Mouse (Mus musculus) CH12.LX (cell line): ENCODE data around the gene Lypd6. TPM values are rescaled to one million over a fixed set of nuclear protein-coding genes. Genes with fewer than 3 reads are reported as not detected.

Source experiments
- DNase-seq: peaks from one replicate; pipeline ENCODE4 v3.0.0-alpha.2; 2013; ENCODE audit errors: extremely low read depth
- H3K27ac ChIP-seq: 2 replicates; pipeline ENCODE4 v1.5.1; 2012; ENCODE audit warnings: low read depth, mild to moderate bottlenecking, control low read depth, moderate library complexity; ENCODE audit not compliant: insufficient read depth
- H3K27me3 ChIP-seq: replicated peaks from 2 replicates; pipeline ENCODE3; 2012; ENCODE audit warnings: inconsistent platforms
- H3K36me3 ChIP-seq, 2 experiments: replicated peaks in 1 of 2; 2 replicates each; pipeline versions ENCODE3 to v1.6.1; 2012; ENCODE audit warnings: inconsistent platforms in 1 of 2, low read length in 1 of 2, mild to moderate bottlenecking in 1 of 2, mixed read lengths in 1 of 2, moderate library complexity in 1 of 2; ENCODE audit not compliant: control insufficient read depth in 1 of 2, insufficient read depth in 1 of 2
- H3K4me1 ChIP-seq, 2 experiments: 2 replicates each; pipeline ENCODE4 v1.6.1; 2012; ENCODE audit warnings: inconsistent platforms in 1 of 2, moderate library complexity in 1 of 2; ENCODE audit not compliant: insufficient read depth in 2 of 2, control insufficient read depth in 1 of 2
- H3K4me2 ChIP-seq: 2 replicates; pipeline ENCODE4 v1.6.1; 2012; ENCODE audit warnings: low read depth, mild to moderate bottlenecking, control low read depth; ENCODE audit not compliant: poor library complexity, insufficient read depth, severe bottlenecking
- H3K4me3 ChIP-seq, 3 experiments: fragments of 150-350 bp in 1 of 3; sonication (generic) in 1 of 3; replicated peaks in 1 of 3; 2 replicates each; pipeline versions ENCODE3 to v1.5.1; 2011 to 2012; ENCODE audit warnings: low read depth in 2 of 3, low read length in 2 of 3, mild to moderate bottlenecking in 2 of 3, moderate library complexity in 2 of 3, control low read depth in 1 of 3, improper control_type of control experiment in 1 of 3, inconsistent platforms in 1 of 3, mixed read lengths in 1 of 3; ENCODE audit not compliant: poor library complexity in 1 of 3
- H3K79me2 ChIP-seq: replicated peaks from 2 replicates; pipeline ENCODE4 v1.6.1; 2012; ENCODE audit warnings: mild to moderate bottlenecking, moderate library complexity; ENCODE audit not compliant: control insufficient read depth, poor library complexity, insufficient read depth, severe bottlenecking; ENCODE audit errors: extremely low read depth
- H3K9ac ChIP-seq: 2 replicates; pipeline ENCODE4 v1.6.1; 2012; ENCODE audit warnings: low read depth, mild to moderate bottlenecking, control low read depth, moderate library complexity; ENCODE audit not compliant: insufficient read depth
- H3K9me3 ChIP-seq: replicated peaks from 2 replicates; pipeline ENCODE3; 2012; ENCODE audit warnings: low read length, inconsistent platforms, mixed read lengths
- BHLHE40 ChIP-seq: IDR thresholded peaks from 2 replicates; pipeline ENCODE4 v1.6.1; 2011; ENCODE audit warnings: mild to moderate bottlenecking, low read depth, low read length, improper control_type of control experiment
- CHD1 ChIP-seq: IDR thresholded peaks from 2 replicates; pipeline ENCODE4 v1.6.1; 2012; ENCODE audit warnings: low read depth, low read length, improper control_type of control experiment, inconsistent platforms
- CTCF ChIP-seq, 2 experiments: IDR thresholded peaks in 1 of 2; conservative IDR thresholded peaks in 1 of 2; 2 replicates each; pipeline ENCODE4 v1.5.1; 2011 to 2012; ENCODE audit warnings: low read depth in 2 of 2, low read length in 2 of 2, improper control_type of control experiment in 1 of 2, inconsistent platforms in 1 of 2, mild to moderate bottlenecking in 1 of 2, moderate library complexity in 1 of 2
- EP300 ChIP-seq: IDR thresholded peaks from 2 replicates; pipeline ENCODE4 v1.6.1; 2011; ENCODE audit warnings: low read length, improper control_type of control experiment
- HCFC1 ChIP-seq: IDR thresholded peaks from 2 replicates; pipeline ENCODE4 v1.6.1; 2012; ENCODE audit warnings: low read depth, mild to moderate bottlenecking, inconsistent platforms, low read length, improper control_type of control experiment
- KAT2A ChIP-seq: IDR thresholded peaks from 2 replicates; pipeline ENCODE4 v1.6.1; 2012; ENCODE audit warnings: low read length, improper control_type of control experiment, inconsistent platforms; ENCODE audit not compliant: insufficient replicate concordance
- MYC ChIP-seq: IDR thresholded peaks from 2 replicates; pipeline ENCODE4 v1.6.1; 2011; ENCODE audit warnings: low read depth, mild to moderate bottlenecking, improper control_type of control experiment, low read length
- PAX5 ChIP-seq: IDR thresholded peaks from 2 replicates; pipeline ENCODE4 v1.6.1; 2012; ENCODE audit warnings: low read length, inconsistent platforms, mixed read lengths
- RCOR1 ChIP-seq: conservative IDR thresholded peaks from 2 replicates; pipeline ENCODE4 v1.6.1; 2012; ENCODE audit warnings: low read depth, mild to moderate bottlenecking, inconsistent platforms, low read length, improper control_type of control experiment
- SMC3 ChIP-seq: IDR thresholded peaks from 2 replicates; pipeline ENCODE4 v1.6.1; 2011; ENCODE audit warnings: low read depth, low read length, improper control_type of control experiment
- TBP ChIP-seq: conservative IDR thresholded peaks from 2 replicates; pipeline ENCODE4 v1.6.1; 2011; ENCODE audit warnings: low read depth, low read length, improper control_type of control experiment
- USF1 ChIP-seq: IDR thresholded peaks from 2 replicates; pipeline ENCODE4 v1.6.1; 2014; ENCODE audit warnings: low read depth, mild to moderate bottlenecking, inconsistent platforms, low read length, improper control_type of control experiment
- USF2 ChIP-seq: conservative IDR thresholded peaks from 2 replicates; pipeline ENCODE4 v1.6.1; 2011; ENCODE audit warnings: low read depth, low read length, improper control_type of control experiment
- ZNF384 ChIP-seq: IDR thresholded peaks from 2 replicates; pipeline ENCODE4 v1.6.1; 2012; ENCODE audit warnings: low read depth, low read length, improper control_type of control experiment, inconsistent platforms
- dilution Hi-C: fragments of 300-500 bp; cut with MboI; formaldehyde crosslinking; loops from 2 replicates; pipeline ENCODE4 v1.14.3; 2020; ENCODE audit warnings: low sequenced_read_pairs; ENCODE audit not compliant: extremely low pct_unique_long_range_greater_than_20kb, extremely low pct_ligation_motif_present
- in situ Hi-C: fragments of 300-500 bp; cut with MboI; formaldehyde crosslinking; loops from 3 replicates; pipeline ENCODE4 v1.14.3; 2019; ENCODE audit warnings: low sequenced_read_pairs, low pct_ligation_motif_present, low pct_unique_long_range_greater_than_20kb, mixed read lengths
- polyA plus RNA-seq: library from polyadenylated mRNA; unstranded; fragments of >175 nt; gene quantifications from 2 replicates; pipeline ENCODE4 v1.2.1, GENCODE M21; 2012; ENCODE audit warnings: low read depth; ENCODE audit not compliant: insufficient read length
- total RNA-seq, 2 experiments: library from RNA; depleted of rRNA; stranded (reverse); fragments of 300-350 nt in 1 of 2; fragments of >200 nt in 1 of 2; gene quantifications; 2 replicates each; pipeline ENCODE4 v1.2.3; 2012 to 2014

Lypd6 gene
- total and polyA plus RNA-seq, 3 experiments, result not detected

DNA sequence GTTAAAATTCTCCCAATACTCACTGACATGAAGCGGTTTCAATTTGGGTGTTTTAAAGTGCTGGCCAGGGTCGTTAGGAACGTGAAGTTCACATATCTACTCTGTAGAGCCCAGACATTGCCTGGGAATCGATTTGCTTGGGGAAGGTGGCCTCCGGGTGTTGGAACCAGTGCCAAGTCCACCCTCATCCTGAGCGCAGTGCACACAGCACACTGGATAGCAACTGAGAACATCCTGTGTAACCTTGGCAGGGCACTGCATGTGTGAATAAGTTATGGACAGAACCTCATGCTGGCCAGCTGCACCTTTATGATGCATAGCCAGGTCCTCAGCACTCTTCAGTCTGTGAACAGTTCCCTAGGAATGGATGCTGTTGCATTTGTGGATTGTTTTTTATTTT lies 77.4 kb downstream of the Lypd6 start:
- TF ChIP-seq CHD1 (no peak), KAT2A (no peak)

DNA sequence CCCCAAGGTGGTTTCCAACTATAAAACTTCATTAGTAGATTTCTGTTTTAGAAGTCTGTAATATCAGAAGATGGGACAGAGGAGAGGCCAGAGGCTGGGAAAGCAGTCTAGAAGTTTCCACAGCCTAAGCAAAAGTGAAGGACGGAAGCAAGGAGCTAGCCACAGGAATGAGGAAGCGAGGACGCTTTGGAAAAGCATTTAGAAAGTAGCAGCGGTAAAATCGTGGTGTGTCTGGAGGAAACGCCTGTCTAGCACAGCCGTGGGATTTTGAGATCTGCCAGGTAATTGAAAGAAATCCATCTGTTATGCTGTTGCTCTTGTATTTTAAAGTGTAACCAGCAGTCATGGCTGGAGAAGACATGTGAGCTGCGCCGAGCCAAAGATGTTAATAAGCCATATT lies 81.1 kb downstream of the Lypd6 start:
- Histone ChIP-seq H3K79me2 (no peaks in the 10 kb centered on the region), H3K4me3 (no peak overlapping the region), H3K9ac (no peak overlapping the region), H3K4me2 (no peak overlapping the region), H3K36me3 (no peaks in the 10 kb centered on the region), H3K4me1 (0 out of 4 replicates have a peak, but pooled peaks cover 0 to 3% of the 10 kb centered on the region in 2 experiments), H3K9me3 (no peaks in the 10 kb centered on the region), H3K27me3 (no peaks in the 10 kb centered on the region), H3K27ac (no peak overlapping the region)
- no peak for DNase-seq
- dilution Hi-C loops (no loop called here), in situ Hi-C loops (no loop called here)
- TF ChIP-seq MYC, result no peak
- no peak for TF ChIP-seq USF1
- no peak for TF ChIP-seq USF2
- no peak for TF ChIP-seq BHLHE40
- TF ChIP-seq SMC3, result no peak
- no peak for TF ChIP-seq CTCF (conservative IDR thresholded peaks at IDR 0.05 in 1 of 2, IDR thresholded peaks at IDR 0.05 in 1 of 2; ENCODE audit: low read depth in 2 of 2, low read length in 2 of 2)
- TF ChIP-seq TBP, result no peak
- TF ChIP-seq RCOR1, result no peak
- TF ChIP-seq ZNF384, result no peak
- no peak for TF ChIP-seq EP300
- TF ChIP-seq HCFC1, result no peak
- no peak for TF ChIP-seq PAX5

More for the DNA sequence above, 77.4 kb downstream of the Lypd6 start:
- Histone ChIP-seq H3K4me2 (no peak overlapping the region), H3K79me2 (no peaks in the 10 kb centered on the region), H3K27me3 (no peaks in the 10 kb centered on the region), H3K4me3 (no peak overlapping the region), H3K9ac (no peak overlapping the region), H3K27ac (no peak overlapping the region), H3K4me1 (0 out of 4 replicates have a peak, but pooled peaks cover 0 to 3% of the 10 kb centered on the region in 2 experiments), H3K36me3 (no peaks in the 10 kb centered on the region), H3K9me3 (no peaks in the 10 kb centered on the region)
- in situ Hi-C loops (no loop called here), dilution Hi-C loops (no loop called here)
- no peak for DNase-seq
